In genomic region chr12:4856160-4856559, GRCm38 (mm10) we compare ENCODE assay signal across 8 mouse cellular contexts. TPM values are rescaled to one million over a fixed set of nuclear protein-coding genes. Genes with fewer than 3 reads are reported as not detected.
DNase-seq lines count a peak whose midpoint lies in the region; ATAC-seq and TF ChIP-seq lines count a peak whose summit lies in the region.
"Had no signal": no experiment of that assay in that cellular context is flagged by ENCODE, and none has a peak within 500 bp of the region (broad histone marks: within the 10 kb centered on the region; RNA-seq: fewer than 3 reads in every experiment).

No protein-coding gene starts in this region.

- no peak for TF ChIP-seq POLR2A in ES-Bruce4 (IDR thresholded peaks at IDR 0.05; ENCODE audit: insufficient read depth, low read length)
- TF ChIP-seq POLR2A in small intestine, adult 2 months (IDR thresholded peaks at IDR 0.05; ENCODE audit: low read depth, low read length) = no peak

- peak; percentile 44 for DNase-seq in limb, embryonic 11.5 days (ENCODE audit: low spot score)
- no peak for DNase-seq in limb, embryonic 10.5 days (ENCODE audit: low spot score)
- peak; percentile 77 for DNase-seq in ZHBTc4 (ENCODE audit: low read depth, low spot score)
- no peak for DNase-seq in embryo, embryonic 9.5 days (ENCODE audit: extremely low spot score)
- DNase-seq in cerebellum, postnatal 36 days = no peak

- H3K4me2 ChIP-seq in limb, embryonic 11.5 days (ENCODE audit: low read depth, severe bottlenecking) = no peak overlapping the region
- H3K4me2 ChIP-seq: limb, embryonic 13.5 days had no signal

- H3K27ac ChIP-seq in limb, embryonic 11.5 days (replicated peaks; ENCODE audit: low read depth, low read length) = no peak overlapping the region
- no peak overlapping the region for H3K27ac ChIP-seq in limb, embryonic 10.5 days
- no peak overlapping the region for H3K27ac ChIP-seq in ES-Bruce4 (ENCODE audit: insufficient read depth, low read length)
- H3K27ac ChIP-seq in small intestine, adult 2 months (ENCODE audit: insufficient read depth, low read depth, low read length) = no peak overlapping the region
- H3K27ac ChIP-seq: limb, embryonic 13.5 days had no signal

- no peaks in the 10 kb centered on the region for H3K4me1 ChIP-seq in limb, embryonic 11.5 days (ENCODE audit: control insufficient read depth, insufficient read depth, low read length)
- peaks cover 6% of the 10 kb centered on the region for H3K4me1 ChIP-seq in limb, embryonic 10.5 days
- H3K4me1 ChIP-seq in ES-Bruce4 (ENCODE audit: control insufficient read depth, insufficient read depth, low read length) = no peaks in the 10 kb centered on the region
- no peaks in the 10 kb centered on the region for H3K4me1 ChIP-seq in small intestine, adult 2 months (ENCODE audit: control insufficient read depth, insufficient read depth, insufficient read length, low read length)

- H3K9me3 ChIP-seq in limb, embryonic 11.5 days (ENCODE audit: control insufficient read depth, low read length) = no peaks in the 10 kb centered on the region; the same call in 1 of the 2 replicates
- H3K9me3 ChIP-seq in limb, embryonic 10.5 days (replicated peaks) = no peaks in the 10 kb centered on the region
- H3K9me3 ChIP-seq in ES-Bruce4 (replicated peaks; ENCODE audit: control insufficient read depth, insufficient read depth, low read length, poor library complexity, severe bottlenecking) = no peaks in the 10 kb centered on the region
- H3K9me3 ChIP-seq: limb, embryonic 13.5 days had no signal

- H3K9ac ChIP-seq in limb, embryonic 11.5 days (ENCODE audit: low read length) = no peak overlapping the region
- no peak overlapping the region for H3K9ac ChIP-seq in ES-Bruce4 (ENCODE audit: low read depth, poor library complexity, severe bottlenecking)
- H3K9ac ChIP-seq: limb, embryonic 13.5 days had no signal

- peak; percentile 10 for TF ChIP-seq CTCF in ES-Bruce4 (IDR thresholded peaks at IDR 0.05; ENCODE audit: low read depth, low read length)
- TF ChIP-seq CTCF in small intestine, adult 2 months (IDR thresholded peaks at IDR 0.05; ENCODE audit: extremely low read depth, insufficient read length, insufficient replicate concordance, low read depth, low read length) = peak; percentile 38; the same call in 1 of the 2 replicates

- H3K27me3 ChIP-seq in limb, embryonic 11.5 days (ENCODE audit: control insufficient read depth, insufficient read depth, low read length) = no peaks in the 10 kb centered on the region
- no peaks in the 10 kb centered on the region for H3K27me3 ChIP-seq in limb, embryonic 10.5 days (ENCODE audit: low read depth, poor library complexity, severe bottlenecking)
- H3K27me3 ChIP-seq in ES-Bruce4 (ENCODE audit: control insufficient read depth, insufficient read depth, low read length, poor library complexity, severe bottlenecking) = no peaks in the 10 kb centered on the region
- no peaks in the 10 kb centered on the region for H3K27me3 ChIP-seq in small intestine, adult 2 months (ENCODE audit: control insufficient read depth, insufficient read depth, low read length)
- H3K27me3 ChIP-seq: limb, embryonic 13.5 days had no signal

- no peak overlapping the region for H3K4me3 ChIP-seq in limb, embryonic 11.5 days (ENCODE audit: low read depth, low read length)
- no peak overlapping the region for H3K4me3 ChIP-seq in limb, embryonic 10.5 days
- H3K4me3 ChIP-seq in ES-Bruce4 (ENCODE audit: low read depth, low read length) = no peak overlapping the region
- no peak overlapping the region for H3K4me3 ChIP-seq in small intestine, adult 2 months (ENCODE audit: low read depth, low read length)
- H3K4me3 ChIP-seq: limb, embryonic 13.5 days had no signal

- WGBS in limb, embryonic 11.5 days = 95% methylated on average over 5 of the region's 5 CpGs
- WGBS in limb, embryonic 10.5 days = 93% methylated on average over 5 of the region's 5 CpGs
- 96% methylated on average over 5 of the region's 5 CpGs for WGBS in small intestine, adult 2 months

- no peak for ATAC-seq in limb, embryonic 11.5 days (ENCODE audit: insufficient number of reproducible peaks, low FRiP score, low TSS enrichment, low read depth)

- H3K36me3 ChIP-seq in limb, embryonic 11.5 days (ENCODE audit: control insufficient read depth, insufficient read depth, low read length) = peaks cover 13% of the 10 kb centered on the region; the same call in 1 of the 2 replicates
- H3K36me3 ChIP-seq in limb, embryonic 10.5 days = peaks cover 68% of the 10 kb centered on the region
- H3K36me3 ChIP-seq in ES-Bruce4 (ENCODE audit: control insufficient read depth, insufficient read depth, low read length, poor library complexity, severe bottlenecking) = peaks cover 12% of the 10 kb centered on the region
- H3K36me3 ChIP-seq in small intestine, adult 2 months (ENCODE audit: control insufficient read depth, insufficient read depth, low read length) = no peaks in the 10 kb centered on the region

- no peak for TF ChIP-seq EP300 in ES-Bruce4 (IDR thresholded peaks at IDR 0.05; ENCODE audit: insufficient read depth, low read depth, low read length)

RNA-seq across cellular contexts. Expression of gene Wdcp, which starts 13.1 kb away (rescaled TPM):
- polyA plus RNA-seq in limb, embryonic 11.5 days (2014; fragmentation: Nextera tagmentation; extraction: Ambion mirVana) = 20.0 and 22.6 TPM in 2 replicates
- polyA plus RNA-seq in limb, embryonic 10.5 days (2016; fragmentation: Nextera tagmentation; extraction: Ambion mirVana) = 23.9 and 26.9 TPM in 2 replicates
- 25.4 and 26.9 TPM in 2 replicates for polyA plus RNA-seq in ES-Bruce4 (2011; ENCODE audit: insufficient read depth, insufficient read length, low read depth, missing spikeins)
- 1.5 and 1.6 TPM in 2 replicates for polyA plus RNA-seq in small intestine, adult 2 months (2012; rRNA removed)

RNA-seq across cellular contexts. Expression of gene Fkbp1b, which starts 14.8 kb away (rescaled TPM):
- polyA plus RNA-seq in limb, embryonic 11.5 days (2014; fragmentation: Nextera tagmentation; extraction: Ambion mirVana) = 8.6 and 9.0 TPM in 2 replicates
- 5.6 and 7.9 TPM in 2 replicates for polyA plus RNA-seq in limb, embryonic 10.5 days (2016; fragmentation: Nextera tagmentation; extraction: Ambion mirVana)
- polyA plus RNA-seq in ES-Bruce4 (2011; ENCODE audit: insufficient read depth, insufficient read length, low read depth, missing spikeins) = 17.3 and 17.8 TPM in 2 replicates
- 0.93 and 1.7 TPM in 2 replicates for polyA plus RNA-seq in small intestine, adult 2 months (2012; rRNA removed)

RNA-seq across cellular contexts. Expression of gene Mfsd2b, which starts 18.0 kb away (rescaled TPM):
- polyA plus RNA-seq in limb, embryonic 11.5 days (2014; fragmentation: Nextera tagmentation; extraction: Ambion mirVana) = 3.5 and 4.5 TPM in 2 replicates
- 4.4 and 4.5 TPM in 2 replicates for polyA plus RNA-seq in limb, embryonic 10.5 days (2016; fragmentation: Nextera tagmentation; extraction: Ambion mirVana)
- polyA plus RNA-seq in ES-Bruce4 (2011; ENCODE audit: insufficient read depth, insufficient read length, low read depth, missing spikeins) = 2.2 and 3.1 TPM in 2 replicates
- 1.7 and 6.1 TPM in 2 replicates for polyA plus RNA-seq in small intestine, adult 2 months (2012; rRNA removed)

RNA-seq across cellular contexts. Expression of gene Sf3b6, which starts 38.8 kb away (rescaled TPM):
- 318 and 326 TPM in 2 replicates for polyA plus RNA-seq in limb, embryonic 11.5 days (2014; fragmentation: Nextera tagmentation; extraction: Ambion mirVana)
- 278 and 297 TPM in 2 replicates for polyA plus RNA-seq in limb, embryonic 10.5 days (2016; fragmentation: Nextera tagmentation; extraction: Ambion mirVana)
- 183 and 208 TPM in 2 replicates for polyA plus RNA-seq in ES-Bruce4 (2011; ENCODE audit: insufficient read depth, insufficient read length, low read depth, missing spikeins)
- polyA plus RNA-seq in small intestine, adult 2 months (2012; rRNA removed) = 21.5 and 36.9 TPM in 2 replicates

RNA-seq across cellular contexts. Expression of gene Ubxn2a, which starts 51.3 kb away (rescaled TPM):
- polyA plus RNA-seq in limb, embryonic 11.5 days (2014; fragmentation: Nextera tagmentation; extraction: Ambion mirVana) = 23.1 and 26.8 TPM in 2 replicates
- polyA plus RNA-seq in limb, embryonic 10.5 days (2016; fragmentation: Nextera tagmentation; extraction: Ambion mirVana) = 20.2 and 23.7 TPM in 2 replicates
- 50.3 and 69.4 TPM in 2 replicates for polyA plus RNA-seq in ES-Bruce4 (2011; ENCODE audit: insufficient read depth, insufficient read length, low read depth, missing spikeins)
- 3.4 and 12.2 TPM in 2 replicates for polyA plus RNA-seq in small intestine, adult 2 months (2012; rRNA removed)

Comparison
In these comparisons a context has a peak if more than half of its experiments do, and no peak if none do; other contexts are left out.
1. DNase-seq: peak in limb, embryonic 11.5 days (single experiment) and ZHBTc4 (single experiment); none in limb, embryonic 10.5 days (single experiment), embryo, embryonic 9.5 days (single experiment) and cerebellum, postnatal 36 days (0 of 2).